12 mouse cellular contexts compared by ENCODE assay signal in genomic region chr9:23242911-23243310, GRCm38 (mm10). TPM values are rescaled to one million over a fixed set of nuclear protein-coding genes. Genes with fewer than 3 reads are reported as not detected.
DNase-seq lines count a peak whose midpoint lies in the region; ATAC-seq and TF ChIP-seq lines count a peak whose summit lies in the region.
"Had no signal": no experiment of that assay in that cellular context is flagged by ENCODE, and none has a peak within 500 bp of the region (broad histone marks: within the 10 kb centered on the region; RNA-seq: fewer than 3 reads in every experiment).

No protein-coding gene starts in this region.

- H3K27me3 ChIP-seq in hindbrain, embryonic 14.5 days (ENCODE audit: control insufficient read depth, insufficient read depth, low read length), result no peaks in the 10 kb centered on the region; the same call in 1 of the 2 replicates
- no peaks in the 10 kb centered on the region for H3K27me3 ChIP-seq in hindbrain, embryonic 16.5 days (replicated peaks; ENCODE audit: control insufficient read depth, insufficient read depth, low read length)
- no peaks in the 10 kb centered on the region for H3K27me3 ChIP-seq in CH12.LX (replicated peaks)
- no peaks in the 10 kb centered on the region for H3K27me3 ChIP-seq in intestine, embryonic 16.5 days (replicated peaks; ENCODE audit: control insufficient read depth, insufficient read depth, low read length)
- H3K27me3 ChIP-seq: hindbrain, embryonic 15.5 days had no signal

- H3K4me2 ChIP-seq in hindbrain, embryonic 14.5 days (replicated peaks), result no peak overlapping the region
- H3K4me2 ChIP-seq in hindbrain, embryonic 16.5 days (ENCODE audit: low read length), result no peak overlapping the region
- no peak overlapping the region for H3K4me2 ChIP-seq in CH12.LX (ENCODE audit: insufficient read depth, low read depth, poor library complexity, severe bottlenecking)
- no peak overlapping the region for H3K4me2 ChIP-seq in intestine, embryonic 16.5 days (ENCODE audit: low read depth, low read length)
- H3K4me2 ChIP-seq: hindbrain, embryonic 15.5 days; neural tube, embryonic 13.5 days had no signal

- 0 out of 2 replicates have a peak, but pooled peaks cover 4% of the 10 kb centered on the region for H3K4me1 ChIP-seq in hindbrain, embryonic 14.5 days (replicated peaks; ENCODE audit: control insufficient read depth, insufficient read depth, low read length)
- H3K4me1 ChIP-seq in hindbrain, embryonic 16.5 days (ENCODE audit: control insufficient read depth, insufficient read depth, low read depth, low read length), result no peaks in the 10 kb centered on the region
- H3K4me1 ChIP-seq in CH12.LX (ENCODE audit: control insufficient read depth in 1 of 2, insufficient read depth in 2 of 2), result no peaks in the 10 kb centered on the region
- H3K4me1 ChIP-seq in intestine, embryonic 16.5 days (ENCODE audit: control insufficient read depth, insufficient read depth, low read length), result 0 out of 2 replicates have a peak, but pooled peaks cover 5% of the 10 kb centered on the region
- H3K4me1 ChIP-seq: hindbrain, embryonic 15.5 days had no signal

- H3K9me3 ChIP-seq in hindbrain, embryonic 14.5 days (ENCODE audit: control insufficient read depth, low read length), result no peaks in the 10 kb centered on the region
- no peaks in the 10 kb centered on the region for H3K9me3 ChIP-seq in hindbrain, embryonic 16.5 days (ENCODE audit: control insufficient read depth, low read length)
- H3K9me3 ChIP-seq in CH12.LX (replicated peaks; ENCODE audit: low read length), result no peaks in the 10 kb centered on the region
- no peaks in the 10 kb centered on the region for H3K9me3 ChIP-seq in intestine, embryonic 16.5 days (ENCODE audit: control insufficient read depth, low read length)
- H3K9me3 ChIP-seq: hindbrain, embryonic 15.5 days; neural tube, embryonic 13.5 days had no signal

- WGBS in hindbrain, embryonic 14.5 days, result 73% methylated on average over 3 of the region's 3 CpGs
- WGBS in hindbrain, embryonic 16.5 days, result 60% methylated on average over 3 of the region's 3 CpGs
- WGBS in intestine, embryonic 16.5 days, result 63% methylated on average over 3 of the region's 3 CpGs

- TF ChIP-seq POLR2A in CH12.LX (IDR thresholded peaks at IDR 0.05; ENCODE audit: low read depth, low read length), result no peak

- no peak for TF ChIP-seq RAD21 in CH12.LX (IDR thresholded peaks at IDR 0.05; ENCODE audit: low read depth, low read length)

- no peak overlapping the region for H3K27ac ChIP-seq in hindbrain, embryonic 14.5 days
- H3K27ac ChIP-seq in hindbrain, embryonic 16.5 days (ENCODE audit: low read depth, low read length), result no peak overlapping the region
- H3K27ac ChIP-seq in CH12.LX (ENCODE audit: insufficient read depth, low read depth), result no peak overlapping the region
- no peak overlapping the region for H3K27ac ChIP-seq in intestine, embryonic 16.5 days (ENCODE audit: low read length)
- H3K27ac ChIP-seq: hindbrain, embryonic 15.5 days; left cerebral cortex, adult 2 months; neural tube, embryonic 13.5 days had no signal

- no peak overlapping the region for H3K4me3 ChIP-seq in hindbrain, embryonic 14.5 days (replicated peaks; ENCODE audit: low read length)
- H3K4me3 ChIP-seq in hindbrain, embryonic 16.5 days (ENCODE audit: low read length), result no peak overlapping the region
- H3K4me3 ChIP-seq in CH12.LX (replicated peaks in 1 of 3; ENCODE audit: low read depth in 2 of 3, low read length in 2 of 3, poor library complexity in 1 of 3), result no peak overlapping the region
- H3K4me3 ChIP-seq in intestine, embryonic 16.5 days (ENCODE audit: low read length), result no peak overlapping the region
- H3K4me3 ChIP-seq: hindbrain, embryonic 15.5 days; left cerebral cortex, adult 2 months; neural tube, embryonic 13.5 days had no signal

- no peaks in the 10 kb centered on the region for H3K36me3 ChIP-seq in hindbrain, embryonic 14.5 days (replicated peaks; ENCODE audit: control insufficient read depth, insufficient read depth)
- no peaks in the 10 kb centered on the region for H3K36me3 ChIP-seq in hindbrain, embryonic 16.5 days (ENCODE audit: control insufficient read depth, insufficient read depth, low read length)
- no peaks in the 10 kb centered on the region for H3K36me3 ChIP-seq in CH12.LX (replicated peaks in 1 of 2; ENCODE audit: control insufficient read depth in 1 of 2, insufficient read depth in 1 of 2, low read length in 1 of 2)
- no peaks in the 10 kb centered on the region for H3K36me3 ChIP-seq in intestine, embryonic 16.5 days (ENCODE audit: control insufficient read depth, insufficient read depth, low read length)
- H3K36me3 ChIP-seq: hindbrain, embryonic 15.5 days; neural tube, embryonic 13.5 days had no signal

- no peak for TF ChIP-seq CTCF in CH12.LX (conservative IDR thresholded peaks at IDR 0.05 in 1 of 2, IDR thresholded peaks at IDR 0.05 in 1 of 2; ENCODE audit: low read depth in 2 of 2, low read length in 2 of 2)

- no peak for ATAC-seq in hindbrain, embryonic 14.5 days (ENCODE audit: low FRiP score)
- no peak for ATAC-seq in hindbrain, embryonic 16.5 days
- no peak for ATAC-seq in intestine, embryonic 16.5 days
- ATAC-seq: liver, postnatal 0 days had no signal

- peak; percentile 42 for DNase-seq in adrenal gland, adult 2 months
- no peak for DNase-seq in adrenal gland, postnatal 4 days (ENCODE audit: low spot score in 2 of 2)
- DNase-seq in hindbrain, embryonic 14.5 days (ENCODE audit: low spot score), result peak; percentile 50
- no peak for DNase-seq in CH12.LX (ENCODE audit: extremely low read depth)
- peak; percentile 30 to 64 for DNase-seq in layer of hippocampus, adult 8-10 months (ENCODE audit: low spot score in 2 of 2)
- DNase-seq in spleen, postnatal 14 days (ENCODE audit: low spot score in 2 of 2), result no peak
- DNase-seq: liver, postnatal 0 days had no signal

- no peak overlapping the region for H3K9ac ChIP-seq in hindbrain, embryonic 14.5 days
- no peak overlapping the region for H3K9ac ChIP-seq in hindbrain, embryonic 16.5 days (ENCODE audit: low read depth, low read length)
- H3K9ac ChIP-seq in CH12.LX (ENCODE audit: insufficient read depth, low read depth), result no peak overlapping the region
- H3K9ac ChIP-seq in intestine, embryonic 16.5 days (ENCODE audit: low read depth, low read length), result no peak overlapping the region
- H3K9ac ChIP-seq: hindbrain, embryonic 15.5 days; liver, postnatal 0 days; neural tube, embryonic 13.5 days had no signal

- in situ Hi-C loops in CH12.LX (cut with MboI; ENCODE audit: low pct_ligation_motif_present, low pct_unique_long_range_greater_than_20kb, low sequenced_read_pairs), result loop anchor here (25.0 kb wide), 1 partner anchor 206 kb away; no protein-coding TSS in a partner anchor

- no peak for TF ChIP-seq EP300 in CH12.LX (IDR thresholded peaks at IDR 0.05; ENCODE audit: low read length)

- dilution Hi-C loops in CH12.LX (cut with MboI; ENCODE audit: extremely low pct_ligation_motif_present, extremely low pct_unique_long_range_greater_than_20kb, low sequenced_read_pairs), result no loop called here

- H3K79me2 ChIP-seq in CH12.LX (replicated peaks; ENCODE audit: control insufficient read depth, extremely low read depth, insufficient read depth, poor library complexity, severe bottlenecking), result no peaks in the 10 kb centered on the region

TF ChIP-seq in CH12.LX, 34 proteins besides CTCF, POLR2A, EP300 and RAD21:
- no peak for TF ChIP-seq MAZ (IDR thresholded peaks at IDR 0.05; ENCODE audit: low read depth, low read length)
- TF ChIP-seq ZNF384 (IDR thresholded peaks at IDR 0.05; ENCODE audit: low read depth, low read length), result peak; percentile 8; the same call in 1 of the 2 replicates
- no peak for TF ChIP-seq TBP (conservative IDR thresholded peaks at IDR 0.05; ENCODE audit: low read depth, low read length)
- no peak for TF ChIP-seq MXI1 (IDR thresholded peaks at IDR 0.05; ENCODE audit: low read depth, low read length)
TF ChIP-seq in CH12.LX: peak in this region for 1.

RNA-seq across cellular contexts. Expression of gene Bmper, which starts 20.0 kb away (rescaled TPM):
- total RNA-seq in adrenal gland, adult 2 months (2021), result 1 to 10 TPM; 1.5 to 2.4 TPM
- 0.61 and 1.1 TPM in 2 replicates for polyA plus RNA-seq in adrenal gland, adult 2 months (2012; rRNA removed)
- 1 to 10 TPM; 8.4 to 10.0 TPM for total RNA-seq in adrenal gland, postnatal 4 days (2021)
- polyA plus RNA-seq in hindbrain, embryonic 14.5 days (2014; fragmentation: Nextera tagmentation; extraction: Ambion mirVana), result 8.4 and 9.9 TPM in 2 replicates
- 8.7 and 9.9 TPM in 2 replicates for polyA plus RNA-seq in hindbrain, embryonic 16.5 days (2015; fragmentation: Nextera tagmentation; extraction: Ambion mirVana)
- total RNA-seq in CH12.LX (2012; rRNA removed), result 1.3 and 1.9 TPM in 2 replicates
- total RNA-seq in CH12.LX (2014; rRNA removed), result 1.4 and 1.6 TPM in 2 replicates
- polyA plus RNA-seq in CH12.LX (2012; ENCODE audit: insufficient read length, low read depth), result 1.3 and 1.5 TPM in 2 replicates
- 1 to 10 TPM; 4.9 to 7.0 (median 5.2) TPM for total RNA-seq in layer of hippocampus, adult 8-10 months (2022)
- polyA plus RNA-seq in intestine, embryonic 16.5 days (2015; fragmentation: Nextera tagmentation; extraction: Ambion mirVana), result 8.3 and 8.9 TPM in 2 replicates

Comparison
In these comparisons a context has a peak if more than half of its experiments do, and no peak if none do; other contexts are left out.
1. DNase-seq: peak in adrenal gland, adult 2 months (single experiment), hindbrain, embryonic 14.5 days (single experiment) and layer of hippocampus, adult 8-10 months (2 of 2); none in adrenal gland, postnatal 4 days (0 of 2), CH12.LX (single experiment) and spleen, postnatal 14 days (0 of 2).